Mouse (Mus musculus) right cerebral cortex, postnatal 4 days (tissue): ENCODE results near the gene Man1c1.

Source experiments
- DNase-seq: peaks from one replicate; pipeline ENCODE4 v3.0.0-alpha.2; 2022

Man1c1 gene

DNA sequence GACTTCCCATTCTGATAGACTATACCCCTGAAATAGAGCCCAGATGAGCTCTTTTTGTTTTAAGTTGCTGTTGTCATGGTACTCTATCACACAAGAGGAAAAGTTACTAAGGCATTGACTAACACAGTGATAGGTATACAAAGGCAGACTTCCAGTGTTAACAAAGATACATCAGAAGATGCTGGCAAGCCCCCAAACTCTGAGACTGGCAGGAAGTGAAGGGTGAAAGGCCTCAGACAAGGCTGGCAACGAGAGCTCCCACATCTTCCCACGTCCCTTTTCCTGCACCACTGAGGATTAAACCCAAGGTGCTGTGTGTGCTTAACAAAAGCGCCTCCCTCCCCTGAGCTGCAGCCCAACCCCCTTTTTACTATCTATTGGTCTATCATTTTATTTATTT, 19.2 kb upstream of the Man1c1 start:
- DNase-seq = no peak

DNA sequence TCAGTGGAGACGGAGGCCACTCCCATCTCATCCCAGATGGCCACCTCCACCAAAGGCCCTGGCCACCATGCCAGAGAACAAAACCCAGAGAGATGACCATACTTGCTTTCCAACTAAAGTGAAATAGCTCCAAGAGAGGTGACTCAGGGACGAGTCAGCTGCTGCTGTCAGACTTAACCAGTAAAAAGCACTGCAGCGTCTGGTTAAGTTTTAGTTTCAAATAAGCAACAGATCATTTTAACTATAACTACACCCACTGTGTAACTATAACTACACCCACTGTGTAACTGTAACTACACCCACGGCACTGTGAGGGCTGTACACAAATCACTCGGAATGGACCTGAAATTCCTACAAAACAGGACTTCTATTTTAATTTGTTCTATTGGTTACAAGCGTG, 17.0 kb upstream of the Man1c1 start:
- DNase-seq = no peak

GRCm38 (mm10) chr4:134720371-134720770, 16.3 kb upstream of the Man1c1 start:
- DNase-seq = no peak

GRCm38 (mm10) chr4:134719489-134719888, 15.4 kb upstream of the Man1c1 start:
- DNase-seq = no peak

DNA sequence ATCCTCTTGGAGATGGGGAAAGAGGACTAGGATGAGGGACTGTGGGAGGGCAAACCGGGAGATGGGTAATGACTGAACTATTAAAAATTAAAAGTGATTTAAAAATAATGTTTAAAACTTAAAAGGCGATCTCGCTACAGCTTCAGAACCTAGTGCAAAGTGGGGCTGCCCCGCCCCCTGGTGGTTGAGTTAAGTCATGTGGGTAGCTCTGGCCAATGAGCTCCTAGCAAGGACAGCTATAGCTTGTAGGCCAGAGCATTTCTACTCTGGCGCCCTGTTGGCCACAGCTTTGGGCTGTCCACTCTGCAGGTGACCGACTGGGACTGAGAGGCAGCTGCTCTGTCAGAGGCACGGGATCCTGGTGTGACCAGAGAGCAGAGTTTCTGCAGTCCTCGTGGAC, 9.8 kb upstream of the Man1c1 start:
- peak; percentile 91 for DNase-seq

DNA sequence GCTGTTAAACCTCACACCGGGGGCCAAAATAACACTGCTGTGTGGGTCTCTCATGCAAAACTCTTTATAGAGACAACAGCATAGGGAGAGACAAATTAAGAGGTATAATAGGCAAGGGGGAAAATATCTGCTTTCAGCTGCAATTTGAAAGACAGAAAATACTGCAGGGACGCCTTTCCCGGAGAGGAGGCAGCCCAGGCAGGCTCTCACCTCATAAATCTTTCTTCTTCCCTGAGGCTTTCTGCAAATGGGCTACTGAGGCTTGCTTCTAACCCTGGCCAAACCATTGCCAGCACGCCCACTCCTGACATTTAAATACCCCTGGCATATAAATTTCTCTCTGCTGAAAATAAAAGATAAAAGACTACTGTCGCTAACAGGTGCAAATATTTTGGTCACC, 1.2 kb upstream of the Man1c1 start:
- no peak for DNase-seq

DNA sequence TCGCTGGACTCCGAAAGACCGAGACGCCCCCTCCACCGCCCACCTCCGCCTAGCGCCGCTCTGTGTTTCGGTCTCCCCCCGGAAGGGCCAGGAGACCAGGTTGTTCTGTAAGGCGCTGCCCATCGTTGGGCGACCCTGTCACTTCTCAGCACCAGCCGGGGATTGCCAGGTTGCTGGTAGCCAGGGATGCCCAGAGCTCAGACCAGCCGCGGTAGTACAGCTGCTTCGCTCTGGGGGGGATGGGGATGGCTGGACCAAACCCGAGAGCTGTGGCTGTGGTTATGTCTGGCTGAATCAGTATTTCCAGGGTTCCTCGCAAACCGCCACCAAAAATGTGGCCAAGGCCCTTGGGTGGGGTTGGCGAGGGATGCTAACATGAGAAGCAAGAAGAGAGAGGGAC, 500 bp upstream of the Man1c1 start:
- no peak for DNase-seq

DNA sequence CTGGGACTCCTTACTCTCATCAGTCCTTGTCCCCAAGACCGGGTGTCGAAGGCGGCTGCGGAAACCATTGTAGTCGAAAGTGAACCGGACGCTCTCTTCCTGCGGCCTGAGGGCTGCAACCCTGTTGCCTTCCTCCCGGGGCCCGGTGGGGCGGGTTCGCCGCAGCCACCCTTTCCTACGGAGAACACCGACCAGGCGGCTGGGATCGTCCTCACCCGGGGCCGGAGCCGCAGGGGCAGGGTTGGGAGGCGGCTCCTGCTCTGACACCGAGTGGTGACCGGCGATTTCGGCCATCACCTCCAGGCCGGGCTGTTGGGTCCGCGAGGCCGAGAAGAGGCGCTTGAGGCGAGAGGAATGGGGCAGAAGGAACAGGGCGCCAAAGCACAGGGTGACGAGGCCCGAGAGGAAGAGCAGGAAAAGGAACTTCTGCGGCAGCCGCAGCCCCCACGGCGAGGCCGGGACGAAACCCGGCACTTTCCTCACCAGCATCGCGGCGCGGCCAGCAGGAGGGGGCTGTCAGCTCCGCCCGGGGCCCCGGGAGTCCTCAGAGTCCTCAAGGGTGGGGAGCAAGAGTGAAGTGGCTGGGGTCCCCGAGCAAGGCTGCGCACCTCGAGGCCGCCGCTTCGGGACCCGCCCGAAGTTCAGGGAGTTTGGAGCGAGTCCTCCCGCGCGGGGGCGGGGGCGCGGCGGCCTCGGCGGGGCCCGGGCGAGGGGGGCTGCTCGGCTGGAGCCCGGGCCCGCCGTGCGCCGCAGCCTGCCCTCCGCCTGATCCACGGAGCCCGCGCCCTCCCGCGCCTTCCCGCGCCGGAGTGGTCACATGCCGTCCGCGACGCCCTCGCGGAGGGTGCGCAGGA, 882 bp downstream of the Man1c1 start:
- peak; percentile 31 for DNase-seq

- DNase-seq = peak; percentile 73
Measured at GRCm38 (mm10) chr4:134701934-134702333, 2.2 kb downstream of the Man1c1 start.

GRCm38 (mm10) chr4:134700911-134701310, 3.2 kb downstream of the Man1c1 start:
- no peak for DNase-seq

DNA sequence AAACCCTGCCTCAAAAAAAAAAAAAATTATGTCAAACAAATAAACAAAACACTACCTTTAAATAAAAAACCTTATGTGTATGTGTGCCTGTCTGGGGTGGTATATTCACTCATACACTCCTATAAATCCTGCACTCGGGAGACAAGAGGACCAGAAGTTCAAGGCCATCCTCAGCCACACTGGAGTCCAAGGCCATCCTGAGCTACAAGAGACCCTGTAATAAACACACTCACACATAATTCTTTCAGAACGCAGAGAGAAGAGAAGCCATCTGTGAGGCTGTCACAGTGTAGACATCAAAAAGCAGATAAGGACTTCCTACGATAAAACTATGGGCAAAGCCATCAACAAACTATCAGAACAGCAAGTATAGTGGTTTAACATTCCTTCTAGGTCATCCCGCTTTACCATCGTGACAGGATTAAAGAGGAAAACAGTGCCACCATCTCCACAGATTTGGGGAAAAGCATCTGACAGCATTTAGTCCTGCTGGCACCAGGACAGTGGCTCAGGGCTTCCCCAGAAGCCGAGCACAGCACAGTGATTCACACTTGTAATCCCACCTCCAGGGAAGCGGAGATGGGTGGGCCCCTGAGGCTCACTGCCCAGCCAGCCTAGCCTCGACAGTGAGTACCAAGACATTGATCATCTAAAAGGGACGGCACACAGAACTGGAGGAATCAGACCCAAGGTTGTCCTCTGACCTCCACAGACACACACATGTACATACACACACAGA, 10.7 kb downstream of the Man1c1 start:
- no peak for DNase-seq

GRCm38 (mm10) chr4:134692388-134692787, 11.7 kb downstream of the Man1c1 start:
- DNase-seq = no peak

- DNase-seq = no peak
Measured at GRCm38 (mm10) chr4:134686022-134686661, 17.9 kb downstream of the Man1c1 start.

- DNase-seq = no peak
Measured at GRCm38 (mm10) chr4:134684637-134685338, 19.3 kb downstream of the Man1c1 start.

DNA sequence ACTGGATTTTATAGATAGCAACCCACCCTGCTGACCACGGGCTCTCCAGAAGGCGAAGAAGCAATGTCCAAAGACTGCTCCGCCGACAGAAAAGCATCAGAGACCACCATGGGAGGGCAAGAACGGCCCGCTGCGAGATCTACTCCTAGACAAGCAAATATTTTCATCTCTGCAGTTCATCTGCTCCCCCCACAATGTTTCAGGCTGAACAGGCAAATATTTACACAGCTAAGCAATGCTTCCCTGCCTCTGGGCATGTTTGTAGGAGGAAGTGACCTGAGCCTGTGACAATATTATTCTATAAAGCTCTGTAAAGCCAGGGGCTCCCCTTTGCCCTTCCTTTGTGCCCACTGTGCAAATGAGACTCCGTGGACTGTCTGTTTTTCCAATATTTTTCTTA, 20.2 kb downstream of the Man1c1 start:
- no peak for DNase-seq

DNA sequence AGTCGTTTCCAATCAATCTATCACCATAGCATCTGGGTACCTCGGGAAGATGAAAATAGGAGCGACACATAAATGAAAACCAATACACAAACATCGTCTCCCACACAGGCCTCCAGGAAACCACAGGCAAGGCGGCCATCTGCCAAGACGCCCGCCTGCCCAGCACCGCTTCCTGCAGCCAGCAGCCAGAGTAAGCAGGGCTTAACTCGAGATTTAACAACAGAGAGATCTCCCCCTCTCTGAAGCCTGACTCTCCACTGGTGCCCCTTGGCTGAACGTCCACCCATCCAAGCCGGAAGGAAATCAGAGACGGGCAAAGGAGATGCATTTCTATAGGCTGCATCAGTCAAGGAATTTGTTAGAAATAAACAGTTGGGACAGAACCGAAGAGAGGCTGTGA, 21.1 kb downstream of the Man1c1 start:
- DNase-seq = no peak

GRCm38 (mm10) chr4:134682423-134682822, 21.7 kb downstream of the Man1c1 start:
- DNase-seq = no peak

- DNase-seq = no peak
Measured at GRCm38 (mm10) chr4:134681819-134682218, 22.3 kb downstream of the Man1c1 start.

- DNase-seq = peak; percentile 68
Measured at GRCm38 (mm10) chr4:134677556-134678508, 26.3 kb downstream of the Man1c1 start.

DNA sequence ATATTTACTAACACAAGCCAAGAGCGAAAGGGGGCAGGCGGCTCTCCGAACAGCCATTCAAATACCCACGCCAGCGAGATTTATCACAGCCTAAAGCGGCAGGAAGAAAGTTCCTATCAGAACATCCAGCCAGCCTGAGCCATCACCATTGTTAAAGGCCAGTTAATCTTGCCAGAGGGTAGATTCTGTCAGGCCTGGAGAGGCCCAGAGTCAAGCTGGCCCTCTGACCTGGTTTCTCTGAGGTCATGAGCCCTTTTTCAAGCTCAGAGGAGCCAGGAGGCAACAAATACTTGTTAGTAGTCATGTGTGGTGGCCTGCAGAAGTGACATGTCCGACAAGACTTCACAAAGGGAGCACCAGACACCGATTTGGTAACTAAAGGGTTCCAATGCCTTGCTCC, 28.3 kb downstream of the Man1c1 start:
- no peak for DNase-seq

- DNase-seq = no peak
Measured at GRCm38 (mm10) chr4:134674970-134675369, 29.1 kb downstream of the Man1c1 start.
